ENCODE assay signal across 7 mouse cellular contexts in the genomic region with DNA sequence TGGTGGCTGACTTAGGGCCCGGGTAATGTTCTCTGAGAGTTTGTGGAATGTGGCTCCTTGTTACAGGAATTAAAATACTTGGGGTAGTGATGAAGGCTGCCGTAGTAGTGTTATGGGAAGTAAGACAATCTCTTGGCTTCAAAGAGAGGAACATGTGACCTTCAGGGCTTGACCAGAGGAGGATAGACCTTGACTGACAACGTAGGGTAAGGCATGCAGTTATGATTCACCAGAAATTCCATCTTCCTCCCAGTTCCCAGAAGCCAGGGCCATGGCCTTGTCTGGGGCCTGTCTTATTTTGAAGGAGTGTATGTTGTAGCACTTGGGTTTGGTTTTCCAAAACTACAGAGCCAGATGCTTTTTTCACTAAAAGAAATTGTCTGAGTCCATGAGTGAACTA.
"Had no signal": no experiment of that assay in that cellular context is flagged by ENCODE, and none has a peak within 500 bp of the region (broad histone marks: within the 10 kb centered on the region; RNA-seq: fewer than 3 reads in every experiment).

No protein-coding gene starts in this region.

- DNase-seq: kidney, adult 8-10 months; kidney, postnatal 36 days; left cerebral cortex, postnatal 4 days; lung, adult 18-20 months; right cerebral cortex, postnatal 14 days; thymus, adult 2 months; thymus, postnatal 25 days had no signal
